Comparison of ENCODE assay signal across 7 mouse cellular contexts in genomic region chr4:155562725-155563399, GRCm38 (mm10). TPM values are rescaled to one million over a fixed set of nuclear protein-coding genes. Genes with fewer than 3 reads are reported as not detected.
DNase-seq lines count a peak whose midpoint lies in the region; ATAC-seq lines count a peak whose summit lies in the region.

No protein-coding gene starts in this region.

- H3K9me3 ChIP-seq in hindbrain, embryonic 13.5 days, result no peaks in the 10 kb centered on the region

- ATAC-seq in hindbrain, embryonic 13.5 days (ENCODE audit: low FRiP score), result no peak

- peaks cover 43% of the 10 kb centered on the region for H3K4me1 ChIP-seq in hindbrain, embryonic 13.5 days (replicated peaks)

- no peaks in the 10 kb centered on the region for H3K27me3 ChIP-seq in hindbrain, embryonic 13.5 days

- 6% methylated on average over 19 of the region's 19 CpGs for WGBS in hindbrain, embryonic 13.5 days

- H3K9ac ChIP-seq in hindbrain, embryonic 13.5 days, result peak overlapping the region; percentile 51; the same call in 1 of the 2 replicates

- DNase-seq in T-cell, adult 2 months (ENCODE audit: low spot score), result peak; percentile 4
- peak; percentile 88 to 91 for DNase-seq in cerebellum, postnatal 10 days
- peak; percentile 56 to 57 for DNase-seq in frontal cortex, postnatal 14 days (ENCODE audit: low spot score in 2 of 2)
- DNase-seq in left cerebral cortex, adult 9 months (ENCODE audit: low spot score in 2 of 2), result peak; percentile 42 to 47
- peak; percentile 69 for DNase-seq in lung, postnatal 36 days
- DNase-seq in spleen, adult 12 weeks (ENCODE audit: low spot score), result peak; percentile 15

- peak overlapping the region; percentile 93 for H3K27ac ChIP-seq in hindbrain, embryonic 13.5 days

- peak overlapping the region; percentile 85 for H3K4me3 ChIP-seq in hindbrain, embryonic 13.5 days

- H3K4me2 ChIP-seq in hindbrain, embryonic 13.5 days, result peak overlapping the region; percentile 97

- H3K36me3 ChIP-seq in hindbrain, embryonic 13.5 days, result peaks cover 33% of the 10 kb centered on the region

RNA-seq across cellular contexts. Expression of gene Nadk, which starts 0.7 kb away (rescaled TPM):
- 82.5 and 84.5 TPM in 2 replicates for polyA plus RNA-seq in hindbrain, embryonic 13.5 days (2015; fragmentation: Nextera tagmentation; extraction: Ambion mirVana)

RNA-seq across cellular contexts. Expression of gene Slc35e2, which starts 38.4 kb away (rescaled TPM):
- 15.1 and 15.9 TPM in 2 replicates for polyA plus RNA-seq in hindbrain, embryonic 13.5 days (2015; fragmentation: Nextera tagmentation; extraction: Ambion mirVana)

Comparison
In these comparisons a context has a peak if more than half of its experiments do, and no peak if none do; other contexts are left out.
1. DNase-seq: peak in every context shown above with its lines; median percentile 90 in cerebellum, postnatal 10 days; 69 in lung, postnatal 36 days; 56 in frontal cortex, postnatal 14 days; 44 in left cerebral cortex, adult 9 months; 15 in spleen, adult 12 weeks; 4 in T-cell, adult 2 months.